Mouse (Mus musculus) heart, adult 2 months (tissue): ENCODE data around the gene Nrtn.

Source experiments
- CTCF ChIP-seq: fragments of 200-600 bp; IDR thresholded peaks from 2 replicates; pipeline ENCODE4 v1.8.1; 2022; ENCODE audit warnings: antibody characterized with exemption, mild to moderate bottlenecking, moderate library complexity
- EP300 ChIP-seq: fragments of 200-500 bp; IDR thresholded peaks from 2 replicates; pipeline ENCODE4 v1.6.1; 2011; ENCODE audit warnings: low read depth, low read length, control low read depth; ENCODE audit not compliant: insufficient read depth
- POLR2A ChIP-seq: fragments of 200-500 bp; IDR thresholded peaks from 2 replicates; pipeline ENCODE4 v1.6.1; 2011; ENCODE audit warnings: mild to moderate bottlenecking, low read depth, low read length, control low read depth; ENCODE audit not compliant: insufficient read depth

DNA sequence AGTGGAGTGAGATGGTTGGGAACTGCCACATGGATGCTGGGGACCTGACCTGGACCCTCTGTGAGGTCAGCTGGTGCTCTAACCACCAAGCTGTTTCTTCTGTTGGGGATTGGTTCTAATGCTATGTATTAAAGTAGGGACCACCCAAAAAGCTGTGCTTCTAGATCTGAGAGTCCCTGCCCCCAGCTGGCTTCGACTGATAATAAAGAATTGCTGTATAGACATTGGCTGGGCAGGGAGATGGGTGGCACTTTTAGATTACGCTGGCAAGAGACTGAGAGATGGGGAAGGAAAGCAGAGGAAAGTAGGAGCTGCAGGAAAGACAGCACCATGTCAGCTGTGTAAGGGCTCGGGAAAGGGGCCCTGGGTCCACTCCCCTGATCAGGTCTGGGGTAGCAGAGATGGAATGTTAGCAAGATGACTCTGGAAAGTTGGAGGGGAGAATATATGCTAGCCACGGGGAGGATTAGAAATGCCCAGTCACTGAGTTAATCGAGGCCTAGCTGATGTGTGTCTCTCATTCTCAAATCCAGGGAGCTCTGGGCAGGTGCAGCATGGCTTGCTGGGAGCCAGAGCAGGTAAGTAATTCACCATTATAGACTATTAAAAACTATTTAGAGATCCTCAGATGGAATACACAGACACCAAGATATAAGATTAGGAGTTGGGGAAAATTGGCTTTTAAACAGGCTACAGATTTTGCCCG lies 36.4 kb upstream of the Nrtn start:
- TF ChIP-seq CTCF, result no peak
- no peak for TF ChIP-seq EP300
- TF ChIP-seq POLR2A, result no peak
